Mouse (Mus musculus) neural tube, embryonic 14.5 days (tissue): ENCODE data around the gene Thsd4. TPM values are rescaled to one million over a fixed set of nuclear protein-coding genes. Genes with fewer than 3 reads are reported as not detected.
"Not testable (repeated sequence)": the region's sequence is repeated elsewhere in the genome, so short reads cannot be mapped to it uniquely, and the experiment has no call there.

ENCODE experiments used
- ATAC-seq: fragments of 200-750 bp; cut with Nextera tagmentation; 2 replicates; pipeline ENCODE4 v1.8.0; 2017; ENCODE audit warnings: low read depth, mild to moderate bottlenecking, moderate TSS enrichment, moderate library complexity
- H3K27ac ChIP-seq: fragments of 300-500 bp; sonication (generic); 2 replicates; pipeline ENCODE4 v1.5.1; 2014; ENCODE audit warnings: low read depth, mild to moderate bottlenecking, control low read depth, low read length, moderate library complexity, mixed read lengths
- H3K27me3 ChIP-seq: fragments of 300-500 bp; sonication (generic); 2 replicates; pipeline ENCODE4 v1.6.1; 2014; ENCODE audit warnings: low read length; ENCODE audit not compliant: control insufficient read depth, insufficient read depth
- H3K36me3 ChIP-seq: fragments of 300-500 bp; sonication (generic); 2 replicates; pipeline ENCODE4 v1.6.1; 2014; ENCODE audit warnings: low read length, mixed read lengths; ENCODE audit not compliant: control insufficient read depth, insufficient read depth
- H3K4me1 ChIP-seq: fragments of 300-500 bp; sonication (generic); 2 replicates; pipeline ENCODE4 v1.6.1; 2014; ENCODE audit warnings: low read length; ENCODE audit not compliant: control insufficient read depth, insufficient read depth
- H3K4me2 ChIP-seq: fragments of 300-500 bp; sonication (generic); 2 replicates; pipeline ENCODE4 v1.6.1; 2014; ENCODE audit warnings: mild to moderate bottlenecking, low read depth, low read length, control low read depth
- H3K4me3 ChIP-seq: fragments of 300-500 bp; sonication (generic); 2 replicates; pipeline ENCODE4 v1.5.1; 2014; ENCODE audit warnings: low read depth, low read length, control low read depth, mixed read lengths
- H3K9ac ChIP-seq: fragments of 300-500 bp; sonication (generic); replicated peaks from 2 replicates; pipeline ENCODE4 v1.6.1; 2014; ENCODE audit warnings: low read depth, mild to moderate bottlenecking, control low read depth, low read length, mixed read lengths
- H3K9me3 ChIP-seq: fragments of 300-500 bp; sonication (generic); 2 replicates; pipeline ENCODE4 v1.6.1; 2016; ENCODE audit warnings: low read length; ENCODE audit not compliant: control insufficient read depth
- WGBS: fragments of 180-500 bp; shearing (Covaris S2); extraction: QIAGEN DNeasy Blood & Tissue Kit; methylation state at CpG from one replicate; pipeline ENCODE4 v1.1.7; 2014; 5-methylcytosine and 5-hydroxymethylcytosine counted together
- polyA plus RNA-seq: library from polyadenylated mRNA; unstranded; fragments of >200 nt; fragmentation: Nextera tagmentation; extraction: Ambion mirVana; gene quantifications from 2 replicates; pipeline ENCODE4 v1.2.1, GENCODE M21; 2014

The Thsd4 gene
- polyA plus RNA-seq, 1 experiment from 2014 or later, result 9.0 TPM

- no peaks in the 10 kb centered on the region for H3K36me3 ChIP-seq
- no peaks in the 10 kb centered on the region for H3K27me3 ChIP-seq
- H3K9ac ChIP-seq, result no peak overlapping the region
- 86% methylated on average over 2 of the region's 2 CpGs for WGBS
- H3K27ac ChIP-seq, result no peak overlapping the region
- H3K9me3 ChIP-seq, result no peaks in the 10 kb centered on the region
- no peaks in the 10 kb centered on the region for H3K4me1 ChIP-seq
- H3K4me3 ChIP-seq, result no peak overlapping the region
- no peak overlapping the region for H3K4me2 ChIP-seq
- no peak for ATAC-seq
Observed at GRCm38 (mm10) chr9:59939691-59940090, 582.2 kb downstream of the Thsd4 start.

DNA sequence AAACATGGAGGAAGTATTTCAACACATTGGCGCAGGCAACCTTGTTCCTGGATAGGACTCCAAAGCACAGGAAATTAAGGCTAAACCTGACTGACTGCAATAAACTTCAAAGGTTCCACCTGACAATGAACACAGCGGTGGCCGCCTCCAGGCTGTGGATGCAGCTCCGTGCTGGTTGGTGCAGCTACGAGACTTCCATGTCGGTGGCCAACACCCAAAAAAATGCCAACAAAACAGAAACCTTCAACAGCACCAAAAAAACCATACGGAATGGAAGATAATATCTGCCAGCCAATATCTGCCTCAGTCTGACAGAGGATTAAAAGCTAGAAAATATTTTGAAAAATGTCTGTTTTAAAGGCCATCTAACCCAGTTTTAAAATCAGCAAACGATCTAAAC is 583.3 kb downstream of the Thsd4 start:
- Histone ChIP-seq H3K9ac (no peak overlapping the region), H3K4me3 (no peak overlapping the region), H3K27ac (no peak overlapping the region), H3K4me1 (no peaks in the 10 kb centered on the region), H3K4me2 (no peak overlapping the region), H3K36me3 (no peaks in the 10 kb centered on the region), H3K9me3 (no peaks in the 10 kb centered on the region), H3K27me3 (no peaks in the 10 kb centered on the region)
- 80% methylated on average over 8 of the region's 8 CpGs for WGBS
- ATAC-seq, result no peak

- H3K27ac ChIP-seq, H3K9ac ChIP-seq, H3K4me3 ChIP-seq, H3K4me2 ChIP-seq, ATAC-seq, H3K27me3 ChIP-seq, H3K4me1 ChIP-seq, H3K36me3 ChIP-seq, H3K9me3 ChIP-seq: not testable (repeated sequence)
- 84% methylated on average over 8 of the region's 8 CpGs for WGBS
Observed at GRCm38 (mm10) chr9:59935866-59936265, 586.0 kb downstream of the Thsd4 start.

DNA sequence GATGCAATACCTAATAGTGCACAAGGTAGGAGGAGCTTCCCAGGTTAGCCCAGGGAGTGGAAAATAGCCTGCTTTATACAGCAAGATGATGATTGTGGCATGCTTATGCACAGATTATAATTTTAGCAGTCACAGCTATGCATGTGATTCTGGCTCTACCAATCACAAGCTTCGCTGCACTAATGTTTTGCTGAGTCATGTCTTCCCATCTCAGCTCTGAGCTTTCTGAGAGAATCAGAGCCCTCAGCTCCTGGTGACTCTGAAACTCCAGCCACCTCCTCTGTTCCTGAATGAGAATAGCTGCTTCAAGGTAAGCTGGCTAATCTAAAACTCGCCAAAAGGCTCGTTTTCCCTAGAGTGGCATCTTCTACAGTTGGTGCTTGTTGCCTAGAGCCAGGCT is 591.6 kb downstream of the Thsd4 start:
- Histone ChIP-seq H3K9me3 (no peaks in the 10 kb centered on the region), H3K36me3 (peaks cover 11% of the 10 kb centered on the region; the same call in 1 of the 2 replicates), H3K4me2 (no peak overlapping the region), H3K27ac (no peak overlapping the region), H3K4me3 (no peak overlapping the region), H3K9ac (no peak overlapping the region), H3K27me3 (no peaks in the 10 kb centered on the region), H3K4me1 (no peaks in the 10 kb centered on the region)
- no peak for ATAC-seq
- 81% methylated on average over 3 of the region's 3 CpGs for WGBS

Other genes with a start within 250 kb of the Thsd4 start
- gene Lrrc49, start 166.1 kb upstream of the Thsd4 start, polyA plus RNA-seq, result 84.0 and 91.0 TPM in 2 replicates
- 18.2 and 22.4 TPM in 2 replicates for gene Larp6, start 190.9 kb upstream of the Thsd4 start, polyA plus RNA-seq